Mouse (Mus musculus) spleen, adult 18-20 months (tissue): Measurements from ENCODE around the gene Mdga1.

Experiments used
- DNase-seq, 2 experiments: peaks; one replicate each; pipeline ENCODE4 v3.0.0; 2022; ENCODE audit warnings: mixed read lengths in 2 of 2

Mdga1 gene

DNA sequence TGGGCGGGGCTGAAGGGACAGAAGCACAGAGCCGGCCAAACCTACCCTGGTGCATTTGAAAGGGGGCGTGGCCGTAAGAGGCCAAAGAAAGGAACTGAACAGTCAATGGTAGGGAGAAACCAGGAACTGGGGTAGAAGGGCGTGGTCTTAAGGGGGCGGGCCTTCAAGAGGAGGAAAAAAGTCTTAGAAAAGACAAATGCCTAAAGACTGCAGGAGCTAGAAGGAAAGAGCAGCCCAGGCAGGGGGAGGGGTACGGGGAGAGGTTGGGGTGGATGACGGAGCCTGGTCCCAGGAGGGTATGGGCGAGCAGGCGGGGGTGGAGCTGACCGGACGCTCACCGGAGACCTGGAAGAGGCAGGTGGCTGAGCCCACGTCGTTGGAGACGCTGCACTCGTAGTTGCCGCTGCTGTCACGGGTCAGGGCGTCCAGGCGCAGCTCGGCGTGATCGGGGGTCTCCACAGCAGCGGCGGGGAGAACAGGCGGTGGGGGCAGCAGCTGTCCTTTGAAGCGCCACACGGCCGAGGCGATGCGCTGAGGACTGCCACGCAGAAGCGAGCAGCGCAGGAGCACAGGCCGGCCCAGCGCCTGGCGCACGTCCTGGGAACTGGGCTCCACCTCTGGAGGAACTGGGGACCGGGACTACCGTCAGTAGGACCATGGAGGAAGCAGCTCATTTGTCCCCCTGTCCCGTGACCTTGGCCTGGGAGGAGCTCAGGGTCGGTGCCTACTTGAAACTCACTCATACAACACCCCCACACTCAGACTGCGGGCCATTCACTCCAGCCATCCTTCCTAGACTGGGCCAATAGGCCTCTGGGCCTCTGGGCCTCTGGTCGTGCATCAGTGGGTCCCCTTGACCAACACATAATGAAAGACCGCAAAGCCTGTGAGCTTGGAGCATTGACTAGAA lies 127.9 kb downstream of the Mdga1 start:
- peak; percentile 60 to 70 for DNase-seq

DNA sequence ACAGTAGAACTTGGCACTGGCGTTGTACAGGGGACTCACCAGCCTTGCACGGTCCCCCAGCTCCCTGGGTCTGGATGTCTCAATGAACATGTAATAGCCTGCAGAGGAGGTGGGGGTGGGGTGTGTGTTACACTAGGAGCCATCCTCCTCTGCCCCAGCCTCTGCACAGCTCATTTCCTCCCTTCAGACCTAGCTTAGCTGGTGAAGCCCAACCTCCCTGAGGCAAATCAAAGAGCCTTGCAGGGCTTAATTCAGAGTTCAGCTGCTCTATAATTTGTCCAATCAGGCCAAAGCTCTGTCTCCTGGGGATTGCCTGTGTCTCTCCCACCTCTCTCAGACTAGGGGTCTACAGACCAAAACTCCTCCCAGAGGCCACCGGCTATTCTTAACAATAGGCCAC lies 131.9 kb downstream of the Mdga1 start:
- DNase-seq: no peak

DNA sequence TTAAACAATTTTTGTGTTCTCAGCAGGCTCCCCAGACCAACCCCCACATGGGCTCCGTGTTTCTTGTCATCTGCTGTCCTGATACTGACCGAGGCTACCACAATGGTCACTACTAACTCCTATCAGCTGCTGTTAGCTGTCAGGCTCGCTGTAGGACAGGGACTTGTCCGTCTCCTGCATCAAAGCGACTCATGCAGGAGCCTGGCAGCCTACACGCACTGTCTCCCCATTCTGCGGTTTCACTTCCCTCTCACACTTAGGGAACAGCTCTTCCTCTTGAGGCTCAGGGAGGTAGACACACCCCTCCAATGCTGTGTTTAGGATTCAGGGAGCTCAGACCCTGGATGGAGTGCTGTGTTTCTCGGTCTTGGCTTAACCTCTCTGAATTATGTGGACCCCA lies 132.4 kb downstream of the Mdga1 start:
- no peak for DNase-seq

DNA sequence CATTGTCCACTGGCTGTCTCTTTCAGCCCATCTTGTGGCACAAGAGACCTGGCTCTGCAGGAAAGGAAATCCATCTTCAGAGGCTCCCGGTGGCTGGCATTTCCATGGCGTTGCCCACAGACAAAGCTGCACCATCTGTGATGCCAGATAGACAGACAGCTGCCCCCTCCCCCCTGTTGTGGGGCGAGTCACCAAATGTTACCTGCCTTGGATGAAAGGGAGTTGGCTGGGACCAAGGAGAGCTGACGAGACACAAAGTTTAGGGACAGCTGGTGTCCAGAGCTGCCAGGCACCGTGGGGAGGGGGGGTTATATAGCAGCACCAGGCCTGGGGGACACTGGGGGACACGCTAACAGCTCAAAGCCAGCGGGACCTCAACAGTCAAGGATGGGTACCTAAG lies 135.1 kb downstream of the Mdga1 start:
- no peak for DNase-seq

DNA sequence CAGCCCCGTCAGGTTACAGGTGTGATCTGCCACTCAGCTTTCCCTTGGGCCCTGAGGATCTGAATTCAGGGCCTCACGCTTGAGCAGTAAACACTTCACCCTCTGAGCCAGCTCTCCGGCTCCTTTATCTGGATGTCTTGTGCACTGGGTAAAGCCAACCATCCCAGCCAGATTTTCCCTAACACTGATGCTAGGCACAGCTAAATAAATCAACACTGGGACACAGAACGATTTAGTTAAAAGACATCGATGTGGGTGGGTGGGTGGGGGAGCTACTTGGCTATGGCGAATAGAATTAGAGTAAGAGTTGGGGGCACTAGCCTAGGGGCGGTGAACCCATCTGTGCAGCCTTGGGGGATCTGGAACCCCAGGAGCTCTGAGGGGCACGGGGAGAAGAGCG lies 135.6 kb downstream of the Mdga1 start:
- no peak for DNase-seq

DNA sequence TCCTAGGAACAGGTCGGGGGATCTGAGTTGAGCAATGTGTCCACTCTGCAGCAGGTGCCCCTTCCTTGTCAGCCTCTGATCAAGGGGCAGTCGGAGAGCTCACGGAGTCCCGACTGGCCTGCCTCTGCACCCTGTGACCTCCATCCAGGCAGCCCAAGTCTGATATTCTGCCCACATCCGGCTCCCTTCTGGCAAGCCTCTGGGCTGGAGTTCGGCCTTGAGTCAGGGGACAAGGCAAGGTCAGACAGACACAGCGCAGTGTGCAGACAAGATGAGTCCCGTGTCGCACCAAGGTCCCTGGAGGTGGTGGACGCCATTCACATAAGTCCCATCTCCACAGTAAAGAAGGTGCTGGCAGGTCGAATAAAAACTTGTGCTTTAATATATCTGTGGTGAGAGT lies 138.2 kb downstream of the Mdga1 start:
- no peak for DNase-seq

DNA sequence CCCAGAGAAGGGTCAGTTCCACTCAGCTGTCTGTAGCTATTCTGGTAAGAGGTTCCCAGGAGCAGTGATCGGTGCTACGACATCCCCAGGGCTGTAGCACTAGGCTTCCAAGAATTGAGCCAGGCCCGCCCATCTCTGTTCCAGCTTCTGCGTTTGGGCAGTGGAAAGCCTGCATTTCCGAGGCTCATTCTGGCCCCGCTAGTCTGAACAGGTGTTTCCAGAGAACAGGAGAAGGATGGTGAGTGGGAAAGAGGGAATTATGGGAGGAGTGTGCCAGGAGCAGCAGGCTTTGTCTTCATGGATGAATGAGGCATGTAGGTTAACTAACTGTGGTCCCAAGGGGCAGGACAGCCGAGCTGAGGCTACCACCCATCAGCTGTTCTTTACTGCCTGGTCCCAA lies 140.8 kb downstream of the Mdga1 start:
- no peak for DNase-seq

DNA sequence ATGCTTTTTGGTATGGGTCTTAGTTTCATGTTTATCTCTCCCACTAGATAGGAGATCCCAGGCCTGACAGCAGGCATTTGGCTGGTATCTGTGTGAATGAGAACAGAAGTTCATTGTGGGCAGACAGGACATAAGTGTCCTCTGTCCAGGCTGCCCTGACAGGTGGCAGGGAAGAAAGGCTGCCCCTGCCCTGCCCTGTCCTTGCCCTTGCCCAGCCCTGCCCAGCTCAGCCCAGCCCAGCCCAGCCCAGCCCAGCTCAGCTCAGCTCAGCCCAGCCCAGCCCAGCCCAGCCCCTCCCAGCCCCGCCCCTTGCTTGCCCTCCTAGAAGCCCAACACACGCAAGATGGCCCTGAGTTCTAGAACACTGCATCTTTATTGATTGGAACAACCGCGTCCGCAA lies 142.3 kb downstream of the Mdga1 start:
- DNase-seq: no peak

DNA sequence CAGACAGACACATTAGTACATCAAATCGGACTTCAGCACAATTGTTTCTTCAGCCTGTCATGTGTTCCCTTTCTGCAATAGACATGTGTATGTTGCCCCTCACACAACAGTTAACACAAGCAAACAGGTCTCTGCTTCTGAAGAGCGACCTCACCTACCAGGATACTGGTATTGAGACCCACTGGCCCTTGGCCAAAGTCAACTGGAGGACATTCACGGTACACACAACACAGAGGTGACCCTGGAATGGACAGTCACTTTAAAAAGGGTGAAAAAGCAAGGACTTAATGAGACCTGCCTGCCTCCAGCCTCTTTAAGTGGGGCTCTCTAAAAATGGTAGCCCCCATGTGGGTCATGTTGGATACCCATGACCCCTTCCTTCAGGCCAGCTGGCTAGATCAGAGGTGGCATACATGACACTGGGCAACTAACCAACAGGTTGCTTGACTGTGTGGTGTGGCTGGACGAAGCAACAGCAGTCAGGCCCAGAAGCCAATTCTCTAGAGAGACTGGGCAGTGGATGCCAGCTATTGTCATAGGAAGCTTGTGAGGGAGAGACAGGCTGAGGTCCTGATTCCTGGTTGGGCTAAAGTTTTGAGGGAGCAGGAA lies 145.3 kb downstream of the Mdga1 start:
- DNase-seq: no peak

DNA sequence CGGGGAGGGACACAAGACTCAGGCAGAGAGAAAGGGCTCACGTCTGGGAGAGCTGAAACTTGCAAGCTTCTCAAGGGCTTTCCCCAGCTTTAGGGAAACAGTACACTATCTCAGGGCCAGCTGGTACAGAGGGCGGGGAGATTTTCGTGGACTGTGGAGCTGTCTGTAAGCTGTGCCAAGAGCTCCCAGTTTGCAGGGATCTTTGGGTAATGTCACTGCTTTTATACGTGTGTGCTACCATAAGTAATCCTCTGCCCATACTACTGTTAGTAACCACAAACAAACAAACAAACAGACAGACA lies 145.7 kb downstream of the Mdga1 start:
- DNase-seq: no peak

DNA sequence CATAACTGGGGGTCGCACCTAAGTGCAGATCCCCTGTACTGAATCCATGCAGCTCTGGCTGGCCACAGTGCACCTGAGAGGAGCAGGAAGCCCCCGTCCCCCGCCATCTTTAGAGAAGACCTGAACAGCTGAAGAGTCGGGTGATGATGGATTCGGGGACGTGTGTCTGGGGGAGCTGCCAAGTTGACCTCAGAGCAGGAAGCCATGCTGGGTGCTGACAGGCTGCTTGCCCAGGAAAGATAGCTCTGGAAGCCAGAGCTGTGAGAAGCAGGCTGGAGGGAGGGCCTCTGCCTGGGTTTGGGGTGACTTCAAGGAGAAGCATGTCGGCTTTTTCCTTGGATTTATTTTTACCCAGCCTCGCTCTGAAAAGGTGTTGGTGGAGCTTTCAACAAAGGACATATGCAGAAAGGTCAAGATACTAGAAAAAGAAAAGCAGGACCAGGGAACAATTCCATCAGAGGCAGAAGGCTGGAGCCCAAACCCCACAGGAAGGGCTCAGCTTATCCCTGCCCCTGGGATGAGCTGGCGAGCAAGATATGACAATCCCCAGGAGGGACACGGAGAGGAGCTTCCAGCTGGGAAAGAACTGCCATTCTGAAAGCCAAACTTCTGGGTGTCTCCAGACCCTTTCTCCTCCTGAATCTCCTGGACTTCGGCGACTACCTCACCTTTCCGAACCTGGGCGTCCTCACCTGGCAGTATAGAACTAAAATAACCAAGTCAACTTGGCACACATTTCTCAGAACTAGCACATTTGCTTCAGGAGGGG lies 146.3 kb downstream of the Mdga1 start:
- DNase-seq: no peak

DNA sequence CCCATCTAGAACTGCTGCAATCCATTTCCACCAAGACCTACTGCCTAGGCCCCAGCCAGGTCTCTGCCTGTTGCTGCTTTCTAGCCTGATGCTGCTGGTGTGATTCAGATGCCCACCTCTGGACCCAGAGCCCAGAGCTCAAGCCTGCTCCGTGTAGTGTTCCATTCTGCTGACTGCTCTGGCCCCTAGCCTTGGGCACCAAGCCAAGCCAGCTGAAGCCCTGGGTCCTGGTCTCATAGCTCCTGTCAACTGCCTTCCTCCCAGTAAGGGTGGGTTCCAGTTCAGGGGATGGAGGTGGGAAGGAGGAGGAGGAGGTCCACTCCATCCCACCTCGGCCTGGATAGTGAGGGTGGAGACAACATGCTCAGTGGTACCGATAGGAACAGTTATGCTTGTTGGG lies 150.3 kb downstream of the Mdga1 start:
- DNase-seq: no peak

DNA sequence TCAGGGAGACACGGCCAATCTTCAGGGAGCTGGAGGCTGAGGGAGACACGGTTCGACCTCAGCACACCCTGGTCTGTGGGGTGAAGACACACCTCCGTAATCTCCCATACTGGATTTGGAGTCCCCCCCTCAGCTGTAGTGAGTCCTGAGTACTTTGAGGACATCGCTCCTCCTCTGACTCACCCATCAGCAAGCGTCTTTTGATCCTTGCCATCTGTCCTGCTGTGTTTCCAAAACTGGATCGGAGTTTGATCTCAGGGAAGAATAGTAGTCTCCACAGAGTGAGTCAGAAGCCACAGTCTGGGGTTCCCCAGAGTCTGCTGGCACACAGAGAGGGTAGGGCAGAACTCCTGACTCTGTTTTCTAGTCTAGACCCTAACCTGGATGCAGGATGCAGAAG lies 150.9 kb downstream of the Mdga1 start:
- DNase-seq: no peak

DNA sequence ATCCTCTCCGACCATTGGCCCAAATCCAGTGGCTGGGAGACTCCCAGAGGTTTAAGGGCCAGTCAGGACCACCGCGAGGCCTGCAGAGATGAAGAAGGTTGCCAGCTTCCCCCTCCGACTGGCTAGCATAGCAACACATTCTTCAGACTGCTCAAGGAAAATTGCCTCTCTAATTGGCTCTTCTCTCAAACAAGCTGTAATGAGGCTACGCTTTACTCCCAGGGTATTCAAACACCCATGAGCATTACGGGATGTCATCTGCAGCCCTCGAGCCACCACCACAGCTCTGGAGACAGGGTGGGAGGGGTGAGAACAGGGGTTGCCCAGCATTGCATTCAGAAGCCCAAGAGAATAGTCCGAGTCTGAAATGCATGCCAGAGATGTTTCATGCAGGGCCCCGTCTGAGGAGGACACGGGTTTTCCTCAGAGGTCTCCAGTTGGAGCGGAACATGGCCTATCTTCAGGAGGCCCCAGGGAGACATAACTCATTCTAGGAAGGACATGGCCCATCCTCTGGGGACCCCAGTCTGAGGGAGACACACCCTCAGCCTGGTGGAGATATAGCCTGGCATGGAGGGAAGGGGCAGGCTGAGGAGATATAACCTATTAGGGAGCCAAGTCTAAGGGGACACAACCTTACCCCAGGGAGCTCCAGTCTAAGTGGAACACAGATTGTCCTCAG lies 151.5 kb downstream of the Mdga1 start:
- DNase-seq: no peak

DNA sequence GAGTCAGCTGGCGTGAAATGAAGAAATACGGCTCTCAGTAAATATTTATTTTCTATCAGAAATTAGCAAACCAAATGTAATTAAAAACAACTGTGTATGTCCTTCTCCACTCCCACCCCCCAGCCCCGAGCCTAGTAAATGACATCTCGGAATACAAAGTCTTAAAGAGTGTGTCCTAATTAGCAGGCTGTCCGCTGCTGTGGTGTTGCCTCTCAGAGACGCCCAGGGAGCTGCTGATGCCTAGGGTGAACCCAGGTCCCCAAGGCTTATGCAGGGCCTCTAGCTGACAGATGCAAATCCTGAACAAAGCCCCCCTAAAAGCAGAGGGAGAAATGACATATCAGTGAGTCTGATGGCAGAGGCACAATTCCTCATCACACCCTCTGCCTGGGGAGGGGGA lies 155.1 kb downstream of the Mdga1 start:
- no peak for DNase-seq

DNA sequence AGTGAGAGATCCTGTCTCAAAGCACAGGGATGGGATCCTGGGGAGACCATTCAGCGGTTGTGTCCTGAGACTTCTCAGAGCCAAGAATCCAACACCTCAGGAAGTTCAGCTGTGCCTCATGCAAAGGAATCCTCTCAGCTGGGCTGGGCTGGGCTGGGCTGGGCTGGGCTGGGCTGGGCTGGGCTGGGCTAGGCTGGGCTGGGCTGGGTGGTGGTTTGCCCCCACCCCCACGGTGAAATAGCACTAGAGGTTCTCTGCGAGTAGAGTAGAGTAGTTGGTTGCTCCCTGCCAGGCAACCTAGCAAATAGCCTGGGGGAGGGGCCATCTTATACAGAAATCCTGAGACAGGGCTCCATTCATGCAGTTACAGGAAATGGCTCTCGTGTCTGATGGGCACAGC lies 156.6 kb downstream of the Mdga1 start:
- no peak for DNase-seq

DNA sequence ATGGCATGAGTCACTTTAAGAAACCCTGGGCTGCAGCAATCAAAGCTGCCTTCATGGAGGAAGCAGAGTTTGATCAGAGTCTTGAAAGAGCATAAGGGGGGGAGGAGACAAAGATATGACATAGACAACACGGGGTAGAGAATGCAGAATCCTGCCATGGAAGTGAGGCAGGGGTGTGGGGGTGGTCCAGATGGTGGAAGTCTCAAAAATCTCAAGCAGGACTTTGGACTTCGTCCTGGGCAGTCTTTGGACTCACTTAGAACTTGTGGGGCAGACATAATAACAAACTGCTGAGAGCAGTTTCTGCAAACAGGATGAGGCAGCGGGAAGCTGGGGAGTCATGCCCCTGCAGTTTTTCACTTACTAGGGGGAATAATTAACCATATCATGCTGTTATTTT lies 166.3 kb downstream of the Mdga1 start:
- DNase-seq: no peak

DNA sequence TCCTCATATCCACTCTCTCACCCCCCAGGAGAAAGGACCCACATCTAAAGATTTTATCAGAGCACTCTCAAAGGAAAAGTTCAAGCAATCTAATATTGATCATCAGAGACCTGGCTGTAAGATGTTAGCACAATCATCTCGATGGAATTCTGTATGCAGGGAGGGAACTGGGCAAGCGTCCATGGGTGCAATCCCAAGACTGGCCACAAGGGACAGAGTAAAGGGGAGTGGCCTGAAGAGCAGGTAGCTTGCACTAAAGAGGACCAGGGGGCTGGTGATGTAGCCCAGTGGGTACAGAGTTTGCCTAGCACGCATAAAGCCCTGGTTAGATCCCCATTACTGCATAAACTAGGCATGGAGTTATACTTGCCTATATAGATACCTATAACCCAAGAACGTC lies 168.5 kb downstream of the Mdga1 start:
- DNase-seq: peak in 1 of 2 experiments; percentile 69

DNA sequence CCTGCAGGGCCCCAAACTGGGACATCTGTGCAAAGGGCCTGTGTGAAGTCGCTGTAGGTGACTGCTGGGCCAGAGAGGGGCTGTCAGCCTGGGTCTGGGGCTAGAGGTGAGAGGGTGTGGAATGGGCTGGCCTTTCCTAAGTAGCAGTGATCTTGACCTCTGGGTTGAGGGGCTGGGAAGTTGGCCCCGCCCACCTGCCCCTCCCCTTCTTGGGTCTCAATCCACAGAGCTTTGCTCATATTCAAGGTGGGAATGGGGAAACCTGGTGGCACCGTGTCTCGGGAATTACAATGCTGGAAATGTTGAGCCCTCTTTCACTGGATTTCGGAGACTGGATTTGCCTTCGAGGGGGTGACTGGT lies 169.8 kb downstream of the Mdga1 start:
- DNase-seq: no peak

DNA sequence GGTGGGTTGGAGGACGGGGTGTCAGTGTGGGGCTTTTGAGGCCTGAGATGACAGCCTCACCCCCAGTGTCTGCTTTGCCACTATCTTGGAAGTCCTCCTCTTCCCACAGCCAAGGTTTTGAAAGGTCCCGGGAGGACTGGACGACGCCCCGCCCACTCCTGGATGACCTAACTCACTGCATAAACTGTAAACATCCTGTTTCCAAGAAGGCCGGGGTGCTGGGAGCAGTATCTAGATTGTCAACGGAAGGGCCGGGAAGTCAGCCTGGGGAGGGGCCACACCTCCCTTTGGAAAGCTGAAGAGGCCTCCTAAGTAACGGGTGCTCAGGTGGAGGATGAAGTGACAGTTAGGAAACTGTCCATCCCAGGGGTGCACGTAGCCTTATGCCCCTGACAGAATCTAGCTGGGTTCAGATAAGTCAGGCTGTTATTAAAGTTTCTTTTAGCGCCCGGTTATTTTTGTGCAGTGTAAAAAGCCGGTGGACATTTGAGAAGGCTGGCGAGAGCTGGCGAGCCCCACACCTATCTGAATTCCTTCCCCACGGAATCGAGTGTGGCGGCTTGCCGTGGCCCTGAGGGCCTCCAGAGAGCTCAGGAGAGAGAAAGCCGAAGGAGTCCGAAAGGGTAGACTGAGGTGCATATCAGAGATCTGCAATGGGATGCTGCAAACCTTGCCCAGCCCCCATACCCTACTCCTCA lies 170.3 kb downstream of the Mdga1 start:
- no peak for DNase-seq

DNA sequence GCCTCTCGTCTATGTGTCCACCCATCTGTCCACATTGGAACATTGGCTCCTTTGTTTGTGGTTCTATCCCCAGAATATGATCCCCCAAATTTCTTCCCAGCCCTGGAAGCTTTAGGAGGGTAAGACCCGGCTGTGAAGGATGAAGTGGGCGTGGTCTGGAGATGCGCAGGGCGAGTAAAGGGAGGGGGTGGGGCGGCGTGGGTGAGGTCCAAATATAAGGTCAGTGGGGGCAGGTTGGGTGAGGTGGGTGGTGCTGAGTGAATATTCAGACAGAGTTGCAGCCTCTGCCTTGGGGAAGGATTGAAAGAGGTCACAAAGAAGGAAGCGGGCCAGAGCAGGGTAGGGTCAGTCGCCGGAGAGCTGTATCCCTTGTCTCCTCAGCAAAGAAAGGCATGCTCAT lies 171.7 kb downstream of the Mdga1 start:
- no peak for DNase-seq

DNA sequence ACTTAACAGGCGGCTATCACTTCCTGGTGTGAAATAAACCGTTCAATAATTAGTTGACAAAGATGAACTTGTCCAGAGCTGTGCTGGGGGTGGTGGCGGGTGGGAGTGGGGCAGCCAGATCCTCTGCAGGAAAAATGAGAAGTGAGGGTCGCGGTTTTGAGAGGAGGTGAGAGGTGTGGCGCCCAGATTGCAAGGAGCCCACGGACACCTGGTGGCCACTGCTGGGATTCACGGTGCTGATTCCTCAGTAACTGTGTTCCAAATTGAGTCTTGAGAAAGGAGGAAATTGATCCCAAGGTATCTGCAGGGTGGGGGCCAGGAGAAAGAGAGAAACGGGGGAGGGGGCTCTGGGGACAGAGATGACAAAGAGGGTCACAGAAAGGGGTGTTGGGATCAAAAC lies 173.1 kb downstream of the Mdga1 start:
- no peak for DNase-seq

DNA sequence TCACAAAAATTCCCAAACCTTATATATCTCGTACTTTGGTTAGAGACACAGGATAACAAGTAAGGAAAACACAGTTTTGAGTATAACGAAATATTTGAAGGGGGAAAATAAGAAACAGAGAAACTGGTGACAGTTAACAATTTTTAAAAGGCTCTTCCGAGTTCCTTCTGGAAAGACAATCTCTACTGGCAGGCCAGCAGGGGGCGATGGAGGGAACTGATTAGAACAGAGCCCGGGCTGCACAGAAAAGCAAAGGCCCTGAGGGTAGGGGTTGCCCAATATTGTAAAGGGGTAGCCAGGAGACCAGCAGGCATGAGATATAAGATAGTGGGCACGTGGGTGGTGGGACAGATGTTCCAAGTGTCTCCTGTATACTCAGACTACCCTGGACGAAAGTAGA lies 173.8 kb downstream of the Mdga1 start:
- DNase-seq: peak; percentile 47 to 76
